17 mouse cellular contexts compared by ENCODE assay signal in genomic region chr17:10377606-10378005, GRCm38 (mm10).
"Had no signal": no experiment of that assay in that cellular context is flagged by ENCODE, and none has a peak within 500 bp of the region (broad histone marks: within the 10 kb centered on the region; RNA-seq: fewer than 3 reads in every experiment).

No protein-coding gene starts in this region.

- DNase-seq: kidney, postnatal 36 days; liver; liver, embryonic 13.5 days; liver, postnatal 0 days; lung, postnatal 14 days; right cerebral cortex, postnatal 4 days; spleen, adult 18-20 months; thymus, adult 18-20 months; thymus, postnatal 14 days had no signal

- H3K36me3 ChIP-seq: limb, embryonic 12.5 days; liver, embryonic 13.5 days; lung, embryonic 15.5 days; midbrain, embryonic 15.5 days; neural tube, embryonic 12.5 days had no signal

- H3K27ac ChIP-seq: layer of hippocampus, adult 2 months; limb, embryonic 12.5 days; liver, embryonic 13.5 days; macrophage; midbrain, embryonic 15.5 days; neural tube, embryonic 12.5 days had no signal

- H3K4me1 ChIP-seq: megakaryocyte, embryonic 14.5 days; midbrain, embryonic 15.5 days had no signal

- H3K9ac ChIP-seq: limb, embryonic 12.5 days; liver, embryonic 13.5 days; liver, postnatal 0 days; lung, embryonic 15.5 days; midbrain, embryonic 15.5 days; neural tube, embryonic 12.5 days had no signal

- H3K4me2 ChIP-seq: limb, embryonic 12.5 days; liver, embryonic 13.5 days; lung, embryonic 15.5 days; midbrain, embryonic 11.5 days; midbrain, embryonic 15.5 days; neural tube, embryonic 12.5 days had no signal

- H3K4me3 ChIP-seq: layer of hippocampus, adult 2 months; limb, embryonic 12.5 days; liver, embryonic 13.5 days; lung, embryonic 15.5 days; megakaryocyte, embryonic 14.5 days; midbrain, embryonic 15.5 days; neural tube, embryonic 12.5 days had no signal

- ATAC-seq: liver, postnatal 0 days; midbrain, embryonic 15.5 days had no signal

- H3K27me3 ChIP-seq: limb, embryonic 12.5 days; liver, embryonic 13.5 days; lung, embryonic 15.5 days; midbrain, embryonic 15.5 days; neural tube, embryonic 12.5 days had no signal

- H3K9me3 ChIP-seq: limb, embryonic 12.5 days; liver, embryonic 13.5 days; lung, embryonic 15.5 days; midbrain, embryonic 15.5 days; neural tube, embryonic 12.5 days had no signal
